Mouse (Mus musculus) testis, adult 2 months (tissue): ENCODE data around the gene Cabp2.

Experiments used
- CTCF ChIP-seq: fragments of 200-500 bp; IDR thresholded peaks from 2 replicates; pipeline ENCODE4 v1.5.1; 2012; ENCODE audit warnings: low read depth, mild to moderate bottlenecking, inconsistent platforms, low read length, moderate library complexity; ENCODE audit not compliant: control insufficient read depth, insufficient read depth, insufficient replicate concordance
- POLR2A ChIP-seq: fragments of 200-500 bp; IDR thresholded peaks from 2 replicates; pipeline ENCODE4 v1.6.1; 2012; ENCODE audit warnings: low read depth, mild to moderate bottlenecking, inconsistent platforms, low read length, moderate library complexity; ENCODE audit not compliant: control insufficient read depth

DNA sequence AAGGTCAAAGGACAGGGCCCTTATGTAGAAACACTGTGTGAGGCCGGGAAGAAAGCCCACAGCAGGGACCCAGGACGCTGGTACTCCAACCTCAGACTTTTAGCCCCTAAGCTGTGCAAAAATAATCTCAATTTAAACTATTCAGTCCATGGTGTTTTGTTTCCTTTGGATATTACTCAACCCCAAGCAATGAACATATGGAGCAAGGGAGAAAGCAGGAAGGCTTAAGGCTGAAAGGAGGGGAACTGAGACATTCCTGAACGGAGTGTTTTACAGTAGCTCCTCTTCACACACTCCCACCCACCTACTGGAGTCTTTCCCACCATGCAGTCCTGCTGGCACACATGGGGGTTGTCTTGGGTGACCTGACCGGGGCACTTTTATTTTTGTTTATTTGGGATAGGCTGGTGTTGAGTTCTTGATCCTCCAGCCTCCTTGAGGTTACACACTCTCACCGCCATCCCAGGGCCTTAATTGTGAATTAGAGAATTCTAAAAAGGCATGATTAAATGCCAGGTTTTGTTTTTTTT is 13.5 kb downstream of the Cabp2 start:
- no peak for TF ChIP-seq POLR2A
- no peak for TF ChIP-seq CTCF
